Comparison of ENCODE assay signal across 17 mouse cellular contexts in the genomic region with DNA sequence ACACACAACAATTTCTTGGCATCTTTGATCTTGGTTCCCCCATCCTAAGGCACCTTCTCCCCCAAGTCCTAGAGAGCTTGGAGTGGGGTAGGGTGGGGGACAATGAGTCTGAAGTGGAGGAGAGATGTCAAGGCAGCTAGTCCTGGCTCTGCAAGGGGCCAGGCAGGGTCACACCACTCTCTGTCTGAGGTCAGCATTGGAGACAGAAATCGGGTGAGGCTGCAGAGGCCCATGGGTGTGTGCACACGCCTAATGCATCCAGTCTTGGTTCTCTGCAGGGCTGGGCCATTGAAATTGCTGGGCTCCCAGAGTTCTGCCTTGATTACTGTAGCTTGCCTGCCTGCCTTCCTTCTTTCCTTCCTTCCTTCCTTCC. TPM values are rescaled to one million over a fixed set of nuclear protein-coding genes. Genes with fewer than 3 reads are reported as not detected.
DNase-seq lines count a peak whose midpoint lies in the region; ATAC-seq and TF ChIP-seq lines count a peak whose summit lies in the region.
"Had no signal": no experiment of that assay in that cellular context is flagged by ENCODE, and none has a peak within 500 bp of the region (broad histone marks: within the 10 kb centered on the region; RNA-seq: fewer than 3 reads in every experiment).

No protein-coding gene starts in this region.

- TF ChIP-seq EP300 in lung, postnatal 0 days (IDR thresholded peaks at IDR 0.05): no peak

- no peak for ATAC-seq in heart, embryonic 13.5 days (ENCODE audit: extremely low read depth, insufficient number of reproducible peaks, low FRiP score, low TSS enrichment)
- peak; percentile 13; the same call in 1 of the 2 replicates for ATAC-seq in lung, postnatal 0 days
- no peak for ATAC-seq in heart, embryonic 16.5 days (replicated peaks; ENCODE audit: extremely low read depth, insufficient read depth, low FRiP score)
- ATAC-seq in limb, embryonic 13.5 days (ENCODE audit: low FRiP score, low read depth): no peak

- DNase-seq in heart, postnatal 4 days: no peak
- no peak for DNase-seq in lung, postnatal 0 days (ENCODE audit: low spot score)
- no peak for DNase-seq in lung, postnatal 10 days
- DNase-seq in cerebellum, adult 9-10 months: no peak
- DNase-seq: adrenal gland, postnatal 14 days; cerebellum, adult 8-10 months; gastrocnemius, postnatal 25 days; kidney, adult 2 months; kidney, postnatal 25 days; layer of hippocampus, adult 9-11 months; liver, embryonic 13.5 days; thymus, postnatal 36 days had no signal

- peaks cover 31% of the 10 kb centered on the region for H3K4me1 ChIP-seq in heart, embryonic 13.5 days
- no peaks in the 10 kb centered on the region for H3K4me1 ChIP-seq in lung, postnatal 0 days (ENCODE audit: insufficient read depth, low read depth, low read length)
- H3K4me1 ChIP-seq in heart, embryonic 16.5 days (ENCODE audit: control insufficient read depth, insufficient read depth, low read length): peaks cover 2% of the 10 kb centered on the region; the same call in 1 of the 2 replicates
- peaks cover 6% of the 10 kb centered on the region for H3K4me1 ChIP-seq in limb, embryonic 13.5 days

- peak overlapping the region; percentile 97 for H3K9ac ChIP-seq in heart, embryonic 13.5 days
- H3K9ac ChIP-seq in lung, postnatal 0 days (replicated peaks; ENCODE audit: low read depth): peak overlapping the region; percentile 71
- peak overlapping the region; percentile 89 for H3K9ac ChIP-seq in heart, embryonic 16.5 days (ENCODE audit: low read length)
- peak overlapping the region; percentile 93 for H3K9ac ChIP-seq in limb, embryonic 13.5 days
- H3K9ac ChIP-seq: liver, embryonic 13.5 days had no signal

- peaks cover 4% of the 10 kb centered on the region; the same call in 1 of the 2 replicates for H3K36me3 ChIP-seq in heart, embryonic 13.5 days
- no peaks in the 10 kb centered on the region for H3K36me3 ChIP-seq in lung, postnatal 0 days (ENCODE audit: insufficient read depth, low read length)
- no peaks in the 10 kb centered on the region for H3K36me3 ChIP-seq in heart, embryonic 16.5 days (ENCODE audit: control insufficient read depth, insufficient read depth)
- H3K36me3 ChIP-seq in limb, embryonic 13.5 days: peaks cover 4% of the 10 kb centered on the region; the same call in 1 of the 2 replicates
- H3K36me3 ChIP-seq: liver, embryonic 13.5 days had no signal

- peak overlapping the region; percentile 79 for H3K4me3 ChIP-seq in heart, embryonic 13.5 days
- peak overlapping the region; percentile 58 for H3K4me3 ChIP-seq in lung, postnatal 0 days (ENCODE audit: low read depth, low read length)
- peak overlapping the region; percentile 56 for H3K4me3 ChIP-seq in heart, embryonic 16.5 days (ENCODE audit: low read length)
- H3K4me3 ChIP-seq in limb, embryonic 13.5 days: peak overlapping the region; percentile 64
- H3K4me3 ChIP-seq: liver, embryonic 13.5 days; megakaryocyte, embryonic 14.5 days had no signal

- peaks cover 48% of the 10 kb centered on the region for H3K27me3 ChIP-seq in heart, embryonic 13.5 days (replicated peaks)
- H3K27me3 ChIP-seq in lung, postnatal 0 days (replicated peaks; ENCODE audit: insufficient read depth, low read length): peaks cover 18% of the 10 kb centered on the region
- H3K27me3 ChIP-seq in heart, embryonic 16.5 days (ENCODE audit: control insufficient read depth, insufficient read depth, low read length): peaks cover 9% of the 10 kb centered on the region
- H3K27me3 ChIP-seq in limb, embryonic 13.5 days: peaks cover 90% of the 10 kb centered on the region

- 31% methylated on average over 2 of the region's 2 CpGs for WGBS in heart, embryonic 13.5 days
- 3% methylated on average over 2 of the region's 2 CpGs for WGBS in lung, postnatal 0 days
- WGBS in heart, embryonic 16.5 days: 16% methylated on average over 2 of the region's 2 CpGs
- 0% methylated on average over 2 of the region's 2 CpGs for WGBS in limb, embryonic 13.5 days

- H3K9me3 ChIP-seq in heart, embryonic 13.5 days: no peaks in the 10 kb centered on the region
- no peaks in the 10 kb centered on the region for H3K9me3 ChIP-seq in lung, postnatal 0 days (ENCODE audit: low read length)
- H3K9me3 ChIP-seq in heart, embryonic 16.5 days (replicated peaks; ENCODE audit: control insufficient read depth, low read length): no peaks in the 10 kb centered on the region
- H3K9me3 ChIP-seq in limb, embryonic 13.5 days: no peaks in the 10 kb centered on the region
- H3K9me3 ChIP-seq: liver, embryonic 13.5 days; megakaryocyte, embryonic 14.5 days had no signal

- peak overlapping the region; percentile 81 for H3K4me2 ChIP-seq in heart, embryonic 13.5 days
- H3K4me2 ChIP-seq in lung, postnatal 0 days (replicated peaks; ENCODE audit: low read depth, low read length): peak overlapping the region; percentile 67
- peak overlapping the region; percentile 73 for H3K4me2 ChIP-seq in heart, embryonic 16.5 days (ENCODE audit: low read depth, low read length)
- peak overlapping the region; percentile 76 for H3K4me2 ChIP-seq in limb, embryonic 13.5 days (replicated peaks)
- H3K4me2 ChIP-seq: liver, embryonic 13.5 days had no signal

- H3K27ac ChIP-seq in heart, embryonic 13.5 days (replicated peaks): peak overlapping the region; percentile 98
- peak overlapping the region; percentile 87 for H3K27ac ChIP-seq in lung, postnatal 0 days (ENCODE audit: low read length)
- peak overlapping the region; percentile 82 for H3K27ac ChIP-seq in heart, embryonic 16.5 days (ENCODE audit: low read length)
- H3K27ac ChIP-seq in limb, embryonic 13.5 days: peak overlapping the region; percentile 98
- H3K27ac ChIP-seq: liver, embryonic 13.5 days had no signal

- TF ChIP-seq CTCF in lung, postnatal 0 days (IDR thresholded peaks at IDR 0.05): no peak

RNA-seq across cellular contexts. Expression of gene Tbx5, which starts 1.5 kb away (rescaled TPM):
- polyA plus RNA-seq in heart, embryonic 13.5 days (2015; fragmentation: Nextera tagmentation; extraction: Ambion mirVana): 31.3 and 38.4 TPM in 2 replicates
- 10 to 100 TPM; 36.3 to 36.6 TPM for total RNA-seq in heart, postnatal 4 days (2021)
- polyA plus RNA-seq in lung, postnatal 0 days (2015; fragmentation: Nextera tagmentation; extraction: Ambion mirVana): 25.3 and 26.7 TPM in 2 replicates
- 30.5 and 36.3 TPM in 2 replicates for polyA plus RNA-seq in heart, embryonic 16.5 days (2015; fragmentation: Nextera tagmentation; extraction: Ambion mirVana)
- 34.8 and 51.5 TPM in 2 replicates for polyA plus RNA-seq in limb, embryonic 13.5 days (2015; fragmentation: Nextera tagmentation; extraction: Ambion mirVana)
- polyA plus RNA-seq: frontal cortex, adult 2 months had no signal
